Mouse (Mus musculus): ENCODE results near the gene Zfp553. TPM values are rescaled to one million over a fixed set of nuclear protein-coding genes. Genes with fewer than 3 reads are reported as not detected.
"Not testable (repeated sequence)": the region's sequence is repeated elsewhere in the genome, so short reads cannot be mapped to it uniquely, and the experiment has no call there.

The Zfp553 gene
- total and polyA plus RNA-seq, 2 experiments from 2014 or later: 33.9 to 41.0 TPM

DNA sequence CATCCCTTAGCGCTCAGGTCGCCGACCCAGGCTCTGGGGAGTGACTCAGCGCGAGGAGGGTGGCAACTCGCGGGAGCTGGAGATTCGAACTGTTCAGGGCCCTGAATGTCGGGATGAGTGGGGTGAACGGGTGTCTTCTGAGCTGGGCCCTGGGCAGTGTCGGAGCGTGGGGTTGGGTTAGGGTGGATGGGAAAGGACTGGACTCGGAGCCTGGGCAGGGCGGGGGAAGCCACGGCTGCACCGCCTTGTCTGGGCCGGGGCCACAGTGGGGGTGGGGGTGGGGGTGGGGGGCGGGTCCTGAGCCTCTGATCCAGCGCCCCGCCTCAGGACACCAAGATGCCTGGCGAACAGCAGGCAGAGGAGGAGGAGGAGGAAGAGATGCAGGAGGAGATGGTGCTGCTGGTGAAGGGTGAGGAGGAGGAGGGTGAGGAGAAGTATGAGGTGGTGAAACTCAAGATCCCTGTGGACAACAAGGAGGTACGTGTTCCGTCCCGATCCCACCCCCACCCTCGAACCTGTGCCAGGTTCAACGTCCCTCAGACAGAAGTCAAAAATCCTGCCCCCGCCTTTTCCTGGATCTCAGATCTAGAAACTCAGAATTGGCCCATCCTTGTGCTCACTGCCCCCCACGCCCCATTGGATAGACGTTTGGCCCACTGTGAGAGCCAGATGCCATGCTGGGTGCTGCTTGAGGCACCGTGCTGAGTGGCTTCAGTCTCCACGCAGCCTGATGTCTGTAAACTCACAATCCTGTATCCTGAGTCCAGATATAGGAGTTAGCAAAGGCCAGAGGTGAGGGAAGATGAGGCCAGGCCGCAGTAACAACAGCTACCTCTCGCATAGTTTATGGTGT is 12.0 kb downstream of the Zfp553 start:
- Histone ChIP-seq H3K27me3 (ENCODE audit: insufficient read depth, low read length) (no peaks in the 10 kb centered on the region), H3K4me1 (ENCODE audit: insufficient read depth, low read length) (peaks cover 14% of the 10 kb centered on the region), H3K4me3 (ENCODE audit: low read length) (peak overlapping the region; percentile 76), H3K9ac (replicated peaks; ENCODE audit: low read length) (peak overlapping the region; percentile 84), H3K9me3 (ENCODE audit: low read length) (no peaks in the 10 kb centered on the region), H3K27ac (peak overlapping the region; percentile 94), H3K36me3 (ENCODE audit: insufficient read depth, low read length) (peaks cover 5% of the 10 kb centered on the region; the same call in 1 of the 2 replicates), H3K4me2 (ENCODE audit: low read depth, low read length) (peak overlapping the region; percentile 81)
- no peak for TF ChIP-seq CTCF (IDR thresholded peaks at IDR 0.05; ENCODE audit: low read depth)
- 10% methylated on average over 31 of the region's 33 CpGs for WGBS
- peak; percentile 77 for ATAC-seq
- DNase-seq (ENCODE audit: low spot score): peak; percentile 25

DNA sequence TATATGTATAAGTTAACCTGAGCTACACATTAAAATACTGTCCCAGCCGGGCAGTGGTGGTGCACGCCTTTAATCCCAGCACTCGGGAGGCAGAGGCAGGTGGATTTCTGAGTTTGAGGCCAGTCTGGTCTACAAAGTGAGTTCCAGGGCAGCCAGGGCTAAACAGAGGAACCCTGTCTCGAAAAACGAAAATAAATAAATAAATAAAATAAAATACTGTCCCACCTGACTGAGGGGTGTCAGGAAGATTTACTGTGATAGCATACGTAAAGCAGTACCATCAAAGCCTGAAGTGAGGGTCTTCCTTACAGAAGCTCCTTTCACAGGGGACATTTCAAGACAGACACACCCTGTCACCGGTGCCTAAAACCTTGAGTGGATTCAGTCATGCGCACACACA is 17.6 kb downstream of the Zfp553 start:
- H3K27me3 ChIP-seq (ENCODE audit: insufficient read depth, low read length); H3K4me1 ChIP-seq (ENCODE audit: insufficient read depth, low read length); H3K9ac ChIP-seq (replicated peaks; ENCODE audit: low read length); H3K4me3 ChIP-seq (ENCODE audit: low read length); H3K36me3 ChIP-seq (ENCODE audit: insufficient read depth, low read length); ATAC-seq; DNase-seq (ENCODE audit: low spot score); H3K9me3 ChIP-seq (ENCODE audit: low read length); H3K4me2 ChIP-seq (ENCODE audit: low read depth, low read length); H3K27ac ChIP-seq: not testable (repeated sequence)
- 93% methylated on average over 8 of the region's 8 CpGs for WGBS

DNA sequence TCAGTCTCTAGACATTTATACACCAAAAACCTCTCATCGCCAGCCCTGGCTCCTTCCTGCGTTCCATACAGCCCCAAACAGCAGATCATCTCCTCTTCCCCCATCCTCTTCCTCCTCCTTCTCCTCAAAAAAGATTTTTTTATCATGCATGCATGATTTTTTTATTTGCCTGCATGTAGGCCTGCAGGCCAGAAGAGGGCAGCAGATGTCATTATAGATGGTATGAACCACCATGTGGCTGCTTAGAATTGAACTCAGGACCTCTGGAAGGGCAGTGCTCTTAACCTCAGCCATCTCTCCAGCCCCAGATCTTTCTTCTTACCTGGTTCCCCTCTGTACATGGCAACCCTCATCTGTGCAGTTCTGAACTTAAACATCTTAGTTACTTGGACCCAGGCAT is 19.6 kb downstream of the Zfp553 start:
- Histone ChIP-seq H3K27me3 (ENCODE audit: insufficient read depth, low read length) (no peaks in the 10 kb centered on the region), H3K9me3 (ENCODE audit: low read length) (no peaks in the 10 kb centered on the region), H3K4me2 (ENCODE audit: low read depth, low read length) (no peak overlapping the region), H3K27ac (0 out of 2 replicates have a peak overlapping the region, but pooled peaks have one; percentile 97), H3K4me1 (ENCODE audit: insufficient read depth, low read length) (no peaks in the 10 kb centered on the region), H3K9ac (replicated peaks; ENCODE audit: low read length) (no peak overlapping the region), H3K36me3 (ENCODE audit: insufficient read depth, low read length) (peaks cover 5% of the 10 kb centered on the region; the same call in 1 of the 2 replicates), H3K4me3 (ENCODE audit: low read length) (no peak overlapping the region)
- 83% methylated on average over 2 of the region's 2 CpGs for WGBS
- ATAC-seq (no peak), DNase-seq (ENCODE audit: low spot score) (peak; percentile 49)
- TF ChIP-seq CTCF (IDR thresholded peaks at IDR 0.05; ENCODE audit: low read depth): peak; percentile 63

DNA sequence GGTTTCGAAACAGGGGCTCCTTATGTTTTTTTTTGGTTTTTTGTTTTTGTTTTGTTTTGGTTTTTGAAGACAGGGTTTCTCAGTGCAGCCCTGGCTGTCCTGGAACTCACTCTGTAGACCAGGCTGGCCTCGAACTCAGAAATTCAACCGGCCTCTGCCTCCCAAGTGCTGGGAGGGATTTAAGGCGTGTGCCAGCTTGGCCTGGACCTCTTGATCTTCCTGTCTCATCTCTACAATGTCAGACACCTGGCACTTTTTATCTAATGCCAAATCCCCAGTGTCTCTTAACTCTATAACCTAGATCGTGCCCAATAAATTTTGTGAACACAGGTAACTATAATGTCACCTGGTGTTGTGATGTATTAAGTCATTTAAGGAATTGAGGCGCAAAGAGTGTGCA is 20.5 kb downstream of the Zfp553 start:
- H3K4me1 ChIP-seq (ENCODE audit: insufficient read depth, low read length): no peaks in the 10 kb centered on the region
- no peak for TF ChIP-seq CTCF (IDR thresholded peaks at IDR 0.05; ENCODE audit: low read depth)
- peak overlapping the region; percentile 55 for H3K4me3 ChIP-seq (ENCODE audit: low read length)
- 0 out of 2 replicates have a peak, but pooled peaks cover 4% of the 10 kb centered on the region for H3K36me3 ChIP-seq (ENCODE audit: insufficient read depth, low read length)
- peak overlapping the region; percentile 68 for H3K9ac ChIP-seq (replicated peaks; ENCODE audit: low read length)
- peak overlapping the region; percentile 75 for H3K4me2 ChIP-seq (ENCODE audit: low read depth, low read length)
- H3K27ac ChIP-seq: peak overlapping the region; percentile 97
- ATAC-seq (no peak), DNase-seq (ENCODE audit: low spot score) (no peak)
- H3K27me3 ChIP-seq (ENCODE audit: insufficient read depth, low read length): no peaks in the 10 kb centered on the region
- no peaks in the 10 kb centered on the region for H3K9me3 ChIP-seq (ENCODE audit: low read length)
- WGBS: 75% methylated on average over 6 of the region's 6 CpGs

DNA sequence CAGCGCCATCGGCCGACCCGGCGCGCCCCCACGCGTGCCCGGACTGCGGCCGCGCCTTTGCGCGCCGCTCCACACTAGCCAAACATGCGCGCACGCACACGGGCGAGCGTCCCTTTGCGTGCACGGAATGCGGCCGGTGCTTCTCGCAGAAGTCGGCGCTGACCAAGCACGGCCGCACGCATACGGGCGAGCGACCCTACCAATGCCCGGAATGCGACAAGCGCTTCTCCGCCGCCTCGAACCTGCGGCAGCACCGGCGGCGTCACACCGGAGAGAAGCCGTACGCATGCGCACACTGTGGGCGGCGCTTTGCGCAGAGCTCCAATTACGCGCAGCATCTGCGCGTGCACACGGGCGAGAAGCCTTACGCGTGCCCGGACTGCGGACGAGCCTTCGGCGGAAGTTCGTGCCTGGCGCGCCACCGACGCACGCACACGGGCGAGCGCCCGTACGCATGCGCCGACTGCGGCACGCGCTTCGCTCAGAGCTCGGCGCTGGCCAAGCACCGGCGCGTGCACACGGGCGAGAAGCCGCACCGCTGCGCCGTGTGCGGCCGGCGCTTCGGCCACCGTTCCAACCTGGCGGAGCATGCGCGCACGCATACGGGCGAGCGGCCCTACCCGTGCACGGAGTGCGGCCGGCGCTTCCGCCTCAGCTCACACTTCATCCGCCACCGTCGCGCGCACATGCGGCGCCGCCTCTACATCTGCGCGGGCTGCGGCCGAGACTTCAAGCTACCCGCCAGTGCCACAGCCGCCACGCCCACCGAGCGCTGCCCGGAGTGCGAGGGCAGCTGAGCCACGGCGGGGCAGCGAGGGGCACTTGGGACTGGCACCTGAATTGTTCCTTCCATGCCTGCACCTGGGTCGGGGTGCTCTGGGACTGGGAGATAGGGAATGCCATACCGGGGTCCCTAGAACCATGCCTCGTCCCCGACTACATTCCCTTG is 21.2 kb downstream of the Zfp553 start:
- Histone ChIP-seq H3K36me3 (ENCODE audit: insufficient read depth, low read length) (0 out of 2 replicates have a peak, but pooled peaks cover 4% of the 10 kb centered on the region), H3K27me3 (ENCODE audit: insufficient read depth, low read length) (no peaks in the 10 kb centered on the region), H3K9me3 (ENCODE audit: low read length) (no peaks in the 10 kb centered on the region), H3K4me2 (ENCODE audit: low read depth, low read length) (peak overlapping the region; percentile 75), H3K9ac (replicated peaks; ENCODE audit: low read length) (peak overlapping the region; percentile 68), H3K27ac (peak overlapping the region; percentile 97), H3K4me1 (ENCODE audit: insufficient read depth, low read length) (no peaks in the 10 kb centered on the region), H3K4me3 (ENCODE audit: low read length) (peak overlapping the region; percentile 55)
- TF ChIP-seq CTCF (IDR thresholded peaks at IDR 0.05; ENCODE audit: low read depth): no peak
- WGBS: under 1% methylated on average over 136 of the region's 136 CpGs
- ATAC-seq: peak; percentile 95
- DNase-seq (ENCODE audit: low spot score): peak; percentile 100

DNA sequence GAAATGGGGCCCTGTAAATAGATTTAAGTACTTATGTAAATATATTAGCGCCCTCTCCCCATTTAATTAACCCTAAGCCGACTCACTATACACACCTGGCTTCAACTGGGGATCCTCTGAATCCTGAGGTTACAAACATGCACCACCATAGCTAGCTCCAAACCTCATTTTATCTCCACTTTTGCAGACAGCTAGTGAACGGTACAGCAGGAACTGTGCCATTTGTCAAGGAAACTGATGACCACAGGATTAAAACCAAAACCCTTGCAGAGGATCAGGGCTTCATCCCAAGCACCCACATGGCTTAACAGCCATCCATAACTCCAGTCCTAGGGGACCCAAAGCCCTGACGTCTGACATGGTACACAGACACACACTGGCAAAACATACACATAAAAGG is 22.1 kb downstream of the Zfp553 start:
- H3K4me1 ChIP-seq (ENCODE audit: insufficient read depth, low read length): no peaks in the 10 kb centered on the region
- no peaks in the 10 kb centered on the region for H3K9me3 ChIP-seq (ENCODE audit: low read length)
- H3K4me2 ChIP-seq (ENCODE audit: low read depth, low read length): peak overlapping the region; percentile 75
- H3K9ac ChIP-seq (replicated peaks; ENCODE audit: low read length): peak overlapping the region; percentile 68
- peak overlapping the region; percentile 55 for H3K4me3 ChIP-seq (ENCODE audit: low read length)
- H3K27me3 ChIP-seq (ENCODE audit: insufficient read depth, low read length): no peaks in the 10 kb centered on the region
- DNase-seq (ENCODE audit: low spot score): no peak
- H3K27ac ChIP-seq: peak overlapping the region; percentile 97
- no peak for TF ChIP-seq CTCF (IDR thresholded peaks at IDR 0.05; ENCODE audit: low read depth)
- ATAC-seq: no peak
- 0 out of 2 replicates have a peak, but pooled peaks cover 1% of the 10 kb centered on the region for H3K36me3 ChIP-seq (ENCODE audit: insufficient read depth, low read length)
- WGBS: 33% methylated on average over 4 of the region's 4 CpGs
